Mouse (Mus musculus): ENCODE measurements at regions not wholly inside any gene's neighbourhood (a gene's known extent, or its start where the extent isn't known, plus 50 kb on each side); places are given as distances from the start of the nearest gene placed in this dataset.
A peak's percentile ranks its signal among the peaks of the same experiment; 100 is the strongest.

DNA sequence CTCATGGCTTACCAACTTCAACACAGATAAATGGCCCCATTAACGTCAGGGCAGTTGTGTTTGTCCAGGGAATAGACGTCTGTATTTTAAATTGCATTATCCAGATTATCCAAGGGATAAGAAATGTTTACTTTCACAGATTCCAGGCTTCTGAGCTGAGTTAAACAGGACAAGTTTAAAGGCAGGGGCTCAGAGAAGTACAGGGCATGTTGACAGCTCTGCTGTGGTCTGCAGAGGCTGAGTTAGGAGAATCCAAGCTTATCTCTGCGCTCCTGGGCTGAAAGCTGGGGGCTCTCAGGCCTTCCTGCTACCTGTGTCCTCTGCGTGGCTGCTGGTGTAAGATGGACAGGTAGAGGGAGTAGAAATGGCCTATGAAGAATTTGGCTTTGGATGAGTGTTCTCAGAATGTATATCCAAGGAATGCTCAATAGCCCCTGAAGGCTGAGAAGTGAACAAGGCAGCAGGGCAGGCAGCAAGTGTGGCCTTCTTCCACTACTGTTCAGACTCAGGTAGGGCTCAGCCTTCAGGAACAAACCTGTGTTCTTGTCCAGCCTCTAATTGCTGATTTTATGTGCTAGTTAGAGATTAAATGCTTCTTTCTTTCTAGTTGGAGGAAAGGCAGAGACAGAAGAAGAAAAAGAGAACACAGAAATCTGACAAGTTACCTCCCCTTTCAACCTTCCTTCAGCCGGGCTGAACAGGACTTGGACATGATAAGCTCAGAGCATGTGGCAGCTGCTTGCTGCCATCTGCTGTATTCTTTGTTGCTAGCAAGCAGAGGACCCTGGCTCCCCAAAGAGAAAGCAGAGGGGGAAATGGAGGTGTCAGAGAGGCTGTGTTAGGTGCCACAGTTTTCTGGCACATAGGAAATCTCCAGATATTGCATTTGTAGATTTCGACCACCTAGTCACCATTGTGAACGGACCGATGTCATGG lies 77.9 kb upstream of the Grem2 start:
- TF ChIP-seq POLR2A (IDR thresholded peaks at IDR 0.05; ENCODE audit: extremely low read depth, insufficient read depth, low read length) (no peak), CTCF (IDR thresholded peaks at IDR 0.05; ENCODE audit: low read depth, low read length) (peak; percentile 68)

Data from liver, adult 2 months (tissue).